Mouse (Mus musculus) neural tube, embryonic 12.5 days (tissue): Measurements from ENCODE around the gene Stx19. TPM values are rescaled to one million over a fixed set of nuclear protein-coding genes. Genes with fewer than 3 reads are reported as not detected.

Experiments
- ATAC-seq: fragments of 200-750 bp; cut with Nextera tagmentation; 2 replicates; pipeline ENCODE4 v1.8.0; 2017; ENCODE audit warnings: low read depth, mild to moderate bottlenecking, moderate TSS enrichment, moderate library complexity; ENCODE audit not compliant: low FRiP score
- H3K27ac ChIP-seq: fragments of 300-500 bp; sonication (generic); 2 replicates; pipeline ENCODE4 v1.5.1; 2016
- H3K27me3 ChIP-seq: fragments of 300-500 bp; sonication (generic); replicated peaks from 2 replicates; pipeline ENCODE4 v1.6.1; 2016; ENCODE audit warnings: mild to moderate bottlenecking
- H3K36me3 ChIP-seq: fragments of 300-500 bp; sonication (generic); 2 replicates; pipeline ENCODE4 v1.6.1; 2016; ENCODE audit warnings: mild to moderate bottlenecking
- H3K4me1 ChIP-seq: fragments of 300-500 bp; sonication (generic); 2 replicates; pipeline ENCODE4 v1.6.1; 2016
- H3K4me2 ChIP-seq: fragments of 300-500 bp; sonication (generic); replicated peaks from 2 replicates; pipeline ENCODE4 v1.6.1; 2016; ENCODE audit warnings: mild to moderate bottlenecking
- H3K4me3 ChIP-seq: fragments of 300-500 bp; sonication (generic); 2 replicates; pipeline ENCODE4 v1.5.1; 2016
- H3K9ac ChIP-seq: fragments of 300-500 bp; sonication (generic); 2 replicates; pipeline ENCODE4 v1.6.1; 2016; ENCODE audit warnings: mild to moderate bottlenecking
- H3K9me3 ChIP-seq: fragments of 300-500 bp; sonication (generic); 2 replicates; pipeline ENCODE4 v1.6.1; 2016; ENCODE audit warnings: mild to moderate bottlenecking
- WGBS: fragments of 180-500 bp; shearing (Covaris S2); methylation state at CpG from one replicate; pipeline ENCODE4 v1.1.7; 2016; 5-methylcytosine and 5-hydroxymethylcytosine counted together
- microRNA-seq: library from miRNA; unstranded; fragments of <30 nt; microRNA quantifications from one replicate; pipeline ENCODE4, GENCODE M21; 2017
- polyA plus RNA-seq: library from polyadenylated mRNA; unstranded; fragments of >200 nt; fragmentation: Nextera tagmentation; extraction: Ambion mirVana; gene quantifications from 2 replicates; pipeline ENCODE4 v1.2.1, GENCODE M21; 2016

Gene Stx19
- polyA plus RNA-seq, 1 experiment from 2014 or later = 0.77 TPM

DNA sequence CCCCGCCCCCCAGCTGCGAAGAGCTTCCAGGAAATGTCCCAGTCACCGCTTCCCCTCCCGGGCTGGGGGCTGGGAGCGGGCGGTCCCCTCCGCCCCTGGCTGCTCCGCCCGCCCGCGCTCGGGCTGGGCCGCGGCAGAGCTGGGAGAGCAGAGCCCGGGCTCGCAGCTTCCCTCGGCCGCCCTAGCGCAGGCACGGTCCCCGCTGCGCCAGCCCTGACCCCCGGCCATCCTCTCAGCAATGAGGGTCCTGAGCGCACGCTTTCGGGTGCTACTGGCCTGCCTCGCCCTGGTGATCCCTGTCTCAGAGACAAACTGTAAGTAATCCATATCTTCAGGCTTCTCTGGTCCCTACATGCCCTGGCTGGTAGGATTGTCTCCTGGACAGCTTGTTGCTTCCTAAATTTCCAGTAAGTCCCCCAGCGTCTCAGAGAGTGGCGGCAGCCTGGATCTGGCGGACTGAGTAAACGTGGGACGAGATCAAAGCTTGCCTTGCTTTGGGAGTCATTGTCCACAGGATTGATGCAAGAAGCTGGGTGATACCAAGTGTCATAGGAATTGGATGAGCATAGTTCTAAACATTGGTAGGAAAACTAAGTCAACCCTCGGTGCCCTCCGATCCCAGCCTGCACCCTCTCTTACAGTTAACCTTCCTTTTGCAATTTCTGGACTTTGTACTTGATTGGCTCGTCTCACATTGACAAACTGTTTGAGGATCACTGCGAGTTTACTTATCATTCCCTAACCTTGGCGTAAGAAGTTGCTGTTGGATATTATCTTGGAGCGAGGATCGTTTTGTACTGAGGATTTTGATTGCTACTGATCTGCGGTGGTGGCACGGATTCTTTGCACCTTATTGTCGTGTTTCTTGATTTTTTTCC is 40.0 kb downstream of the Stx19 start, which contains the start of gene Pros1:
Gene Pros1 (plus strand): TSS at position 117 of the 878 bp plus-strand sequence.
- WGBS = 5% methylated on average over 42 of the region's 42 CpGs
- no peak within 1 kb of the TSS for H3K27ac ChIP-seq
- no peaks in the 10 kb centered on the region for H3K36me3 ChIP-seq
- peak; percentile 91 for ATAC-seq
- H3K9me3 ChIP-seq = no peaks in the 10 kb centered on the region
- H3K27me3 ChIP-seq = no peaks in the 10 kb centered on the region
- peak within 1 kb of the TSS; percentile 91 for H3K4me2 ChIP-seq
- no peaks in the 10 kb centered on the region for H3K4me1 ChIP-seq
- peak within 1 kb of the TSS; percentile 69 for H3K9ac ChIP-seq
- H3K4me3 ChIP-seq = peak within 1 kb of the TSS; percentile 52

DNA sequence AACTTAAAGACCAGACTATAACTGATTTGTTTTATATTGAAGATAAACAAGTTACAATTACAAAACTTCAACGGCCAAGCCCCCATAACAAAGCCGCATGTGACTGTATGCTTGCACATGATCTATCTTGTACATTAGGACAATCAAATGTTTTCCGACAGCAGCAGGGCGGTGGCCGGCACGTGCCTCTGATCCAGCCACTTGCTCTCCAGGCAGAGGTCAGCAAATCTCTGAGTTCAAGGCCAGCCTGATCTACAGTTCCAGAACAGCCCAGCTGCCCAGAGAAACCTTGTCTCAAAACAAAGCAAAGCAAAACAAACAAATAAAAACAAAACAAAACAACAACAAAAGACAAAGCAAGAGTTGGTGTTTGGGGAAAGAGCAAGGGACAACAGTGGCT is 40.9 kb downstream of the Stx19 start:
- peak overlapping the region; percentile 91; the same call in 1 of the 2 replicates for H3K4me2 ChIP-seq
- ATAC-seq = no peak
- H3K4me3 ChIP-seq = no peak overlapping the region

DNA sequence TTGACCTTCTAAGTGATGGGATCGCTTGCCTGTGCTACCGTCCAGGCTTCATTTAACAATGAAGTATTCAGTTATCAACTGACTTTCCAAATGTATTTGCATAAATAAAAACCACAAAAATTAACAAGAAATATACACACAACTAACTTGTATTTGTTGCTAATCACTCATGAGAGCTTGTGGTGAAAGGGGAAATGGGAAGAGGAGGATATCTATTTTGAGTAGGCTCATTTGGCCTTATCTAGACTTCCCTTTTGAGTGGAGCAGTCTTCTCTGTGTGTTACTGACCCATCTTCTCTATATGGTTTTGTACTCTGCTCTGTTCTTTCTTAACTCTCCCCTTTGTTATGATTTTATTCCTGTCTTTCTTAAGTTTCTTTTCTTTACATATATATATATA is 41.8 kb downstream of the Stx19 start:
- Histone ChIP-seq H3K36me3 (no peaks in the 10 kb centered on the region), H3K4me1 (no peaks in the 10 kb centered on the region), H3K9ac (no peak overlapping the region), H3K27me3 (no peaks in the 10 kb centered on the region), H3K27ac (no peak overlapping the region), H3K4me2 (no peak overlapping the region), H3K4me3 (no peak overlapping the region), H3K9me3 (no peaks in the 10 kb centered on the region)
- no peak for ATAC-seq
- WGBS = 86% methylated on average over 2 of the region's 2 CpGs

More for the DNA sequence above, 40.9 kb downstream of the Stx19 start:
- Histone ChIP-seq H3K36me3 (no peaks in the 10 kb centered on the region), H3K27ac (no peak overlapping the region), H3K27me3 (no peaks in the 10 kb centered on the region), H3K4me1 (no peaks in the 10 kb centered on the region), H3K9ac (no peak overlapping the region), H3K9me3 (no peaks in the 10 kb centered on the region)
- WGBS = 80% methylated on average over 6 of the region's 6 CpGs

- Histone ChIP-seq H3K9ac (no peak overlapping the region), H3K27ac (no peak overlapping the region), H3K36me3 (no peaks in the 10 kb centered on the region), H3K4me1 (no peaks in the 10 kb centered on the region), H3K4me3 (no peak overlapping the region), H3K9me3 (no peaks in the 10 kb centered on the region), H3K27me3 (no peaks in the 10 kb centered on the region), H3K4me2 (no peak overlapping the region)
- no peak for ATAC-seq
- 91% methylated on average over 2 of the region's 2 CpGs for WGBS
Measured at GRCm38 (mm10) chr16:62857498-62857897, 43.0 kb downstream of the Stx19 start.

GRCm38 (mm10) chr16:62858018-62858417 is 43.5 kb downstream of the Stx19 start:
- Histone ChIP-seq H3K36me3 (no peaks in the 10 kb centered on the region), H3K27me3 (no peaks in the 10 kb centered on the region), H3K9ac (no peak overlapping the region), H3K4me1 (no peaks in the 10 kb centered on the region), H3K4me2 (no peak overlapping the region), H3K27ac (no peak overlapping the region), H3K9me3 (no peaks in the 10 kb centered on the region), H3K4me3 (no peak overlapping the region)
- no peak for ATAC-seq
- 93% methylated on average over 1 of the region's 1 CpGs for WGBS

DNA sequence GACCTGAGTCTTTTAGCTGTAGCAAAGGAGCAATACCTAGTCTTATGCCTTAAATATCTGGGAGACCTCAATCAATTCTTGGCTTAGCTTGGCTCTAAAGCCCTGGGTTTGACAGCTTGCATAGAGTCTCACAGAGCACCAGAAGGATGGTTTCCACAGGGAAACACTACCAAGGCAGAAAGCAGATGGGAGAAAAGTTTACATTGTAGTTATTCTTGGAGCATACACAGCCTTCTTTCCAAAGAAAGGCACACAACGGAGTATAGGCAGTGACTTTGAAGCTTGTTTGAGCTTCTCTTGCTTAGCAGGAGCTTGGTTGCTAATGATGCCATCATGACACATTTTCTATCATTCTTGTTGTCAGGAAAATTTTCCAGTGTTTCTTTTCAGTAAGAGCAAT is 45.7 kb downstream of the Stx19 start:
- Histone ChIP-seq H3K27me3 (no peaks in the 10 kb centered on the region), H3K27ac (no peak overlapping the region), H3K36me3 (no peaks in the 10 kb centered on the region), H3K4me3 (no peak overlapping the region), H3K9ac (no peak overlapping the region), H3K4me1 (no peaks in the 10 kb centered on the region), H3K4me2 (no peak overlapping the region), H3K9me3 (no peaks in the 10 kb centered on the region)
- no peak for ATAC-seq
- whole genome bisulfite sequencing = 85% methylated on average over 1 of the region's 1 CpGs

GRCm38 (mm10) chr16:62861455-62861854 is 47.0 kb downstream of the Stx19 start:
- no peaks in the 10 kb centered on the region for H3K4me1 ChIP-seq
- no peak for ATAC-seq
- H3K4me3 ChIP-seq = no peak overlapping the region
- no peaks in the 10 kb centered on the region for H3K9me3 ChIP-seq
- WGBS = 74% methylated on average over 6 of the region's 6 CpGs
- H3K9ac ChIP-seq = no peak overlapping the region
- no peak overlapping the region for H3K27ac ChIP-seq
- no peaks in the 10 kb centered on the region for H3K27me3 ChIP-seq
- H3K36me3 ChIP-seq = no peaks in the 10 kb centered on the region
- no peak overlapping the region for H3K4me2 ChIP-seq

- Histone ChIP-seq H3K36me3 (no peaks in the 10 kb centered on the region), H3K4me1 (peaks cover 7% of the 10 kb centered on the region; the same call in 1 of the 2 replicates), H3K4me3 (no peak overlapping the region), H3K9ac (no peak overlapping the region), H3K27ac (no peak overlapping the region), H3K4me2 (no peak overlapping the region), H3K27me3 (no peaks in the 10 kb centered on the region), H3K9me3 (no peaks in the 10 kb centered on the region)
- ATAC-seq = 0 out of 2 replicates have a peak, but pooled peaks have one; percentile 16
- 32% methylated on average over 5 of the region's 5 CpGs for WGBS
Measured at GRCm38 (mm10) chr16:62872688-62873117, 58.2 kb downstream of the Stx19 start.

DNA sequence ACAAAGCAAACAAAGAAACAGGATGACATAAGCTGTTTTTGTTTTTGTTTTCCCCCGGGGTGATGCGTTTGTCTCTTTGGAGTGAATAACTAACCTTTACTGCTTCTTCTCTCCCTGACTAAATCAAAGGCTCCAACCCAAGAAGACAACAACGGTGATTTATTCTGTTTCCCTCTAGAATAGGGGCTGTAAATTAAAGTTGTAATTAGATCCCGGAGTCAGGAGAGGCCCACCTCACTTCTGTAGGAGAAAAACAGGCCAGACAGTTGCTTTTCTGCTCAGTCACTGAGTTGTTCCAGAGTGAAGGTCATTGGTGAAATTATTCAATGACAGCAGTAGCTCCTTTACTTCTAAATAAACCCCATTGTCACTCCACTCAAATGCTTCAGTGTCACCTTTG is 58.7 kb downstream of the Stx19 start:
- Histone ChIP-seq H3K27me3 (no peaks in the 10 kb centered on the region), H3K36me3 (no peaks in the 10 kb centered on the region), H3K9me3 (no peaks in the 10 kb centered on the region), H3K4me2 (no peak overlapping the region), H3K27ac (no peak overlapping the region), H3K4me3 (no peak overlapping the region), H3K9ac (no peak overlapping the region), H3K4me1 (peaks cover 7% of the 10 kb centered on the region; the same call in 1 of the 2 replicates)
- 9% methylated on average over 4 of the region's 4 CpGs for WGBS
- ATAC-seq = peak; percentile 82

Small RNA genes lying within 50 kb of the gene (microRNA-seq; reads per million reads assigned to microRNA genes)
- gene Gm25986 = not detected

Other genes with a start within 250 kb of the Stx19 start
- 8.8 and 12.5 TPM in 2 replicates for gene Nsun3, start 27.9 kb upstream of the Stx19 start, polyA plus RNA-seq
- gene Arl13b, start 32.4 kb downstream of the Stx19 start, polyA plus RNA-seq = 18.0 and 20.7 TPM in 2 replicates
- gene Pros1, start 39.6 kb downstream of the Stx19 start, polyA plus RNA-seq = 17.6 and 21.3 TPM in 2 replicates